Mouse (Mus musculus) lung, embryonic 14.5 days (tissue): ENCODE data around the gene Irak2. TPM values are rescaled to one million over a fixed set of nuclear protein-coding genes. Genes with fewer than 3 reads are reported as not detected.

Experiments used
- ATAC-seq: fragments of 200-750 bp; cut with Nextera tagmentation; 2 replicates; pipeline ENCODE4 v1.8.0; 2017; ENCODE audit warnings: mild to moderate bottlenecking, moderate TSS enrichment, moderate library complexity; ENCODE audit not compliant: insufficient read depth
- DNase-seq: peaks from one replicate; pipeline ENCODE4 v3.0.0-alpha.2; 2015
- H3K27ac ChIP-seq: fragments of 300-500 bp; sonication (generic); 2 replicates; pipeline ENCODE4 v1.5.1; 2014; ENCODE audit warnings: low read depth, mild to moderate bottlenecking, moderate library complexity
- H3K27me3 ChIP-seq: fragments of 300-500 bp; sonication (generic); 2 replicates; pipeline ENCODE4 v1.6.1; 2014; ENCODE audit warnings: low read length, control low read depth; ENCODE audit not compliant: insufficient read depth
- H3K36me3 ChIP-seq: fragments of 300-500 bp; sonication (generic); 2 replicates; pipeline ENCODE4 v1.6.1; 2014; ENCODE audit warnings: control low read depth; ENCODE audit not compliant: insufficient read depth
- H3K4me1 ChIP-seq: fragments of 300-500 bp; sonication (generic); 2 replicates; pipeline ENCODE4 v1.6.1; 2014; ENCODE audit warnings: antibody characterized with exemption, control low read depth; ENCODE audit not compliant: insufficient read depth
- H3K4me2 ChIP-seq: fragments of 300-500 bp; sonication (generic); 2 replicates; pipeline ENCODE4 v1.6.1; 2014; ENCODE audit warnings: mild to moderate bottlenecking
- H3K4me3 ChIP-seq: fragments of 300-500 bp; sonication (generic); 2 replicates; pipeline ENCODE4 v1.5.1; 2014; ENCODE audit warnings: low read depth, low read length
- H3K9ac ChIP-seq: fragments of 300-500 bp; sonication (generic); 2 replicates; pipeline ENCODE4 v1.6.1; 2014
- H3K9me3 ChIP-seq: fragments of 300-500 bp; sonication (generic); 2 replicates; pipeline ENCODE4 v1.6.1; 2016; ENCODE audit warnings: low read depth, low read length, control low read depth
- CTCF ChIP-seq: IDR thresholded peaks from 2 replicates; pipeline ENCODE4 v1.5.1; 2016; ENCODE audit warnings: antibody characterized with exemption, low read depth
- WGBS: fragments of 180-500 bp; shearing (Covaris S2); extraction: QIAGEN DNeasy Blood & Tissue Kit; methylation state at CpG from one replicate; pipeline ENCODE4 v1.1.7; 2014; 5-methylcytosine and 5-hydroxymethylcytosine counted together
- polyA plus RNA-seq: library from polyadenylated mRNA; unstranded; fragments of >200 nt; fragmentation: Nextera tagmentation; extraction: Ambion mirVana; gene quantifications from 2 replicates; pipeline ENCODE4 v1.2.1, GENCODE M21; 2014

Gene Irak2
- polyA plus RNA-seq, 1 experiment from 2014 or later = 3.1 TPM

DNA sequence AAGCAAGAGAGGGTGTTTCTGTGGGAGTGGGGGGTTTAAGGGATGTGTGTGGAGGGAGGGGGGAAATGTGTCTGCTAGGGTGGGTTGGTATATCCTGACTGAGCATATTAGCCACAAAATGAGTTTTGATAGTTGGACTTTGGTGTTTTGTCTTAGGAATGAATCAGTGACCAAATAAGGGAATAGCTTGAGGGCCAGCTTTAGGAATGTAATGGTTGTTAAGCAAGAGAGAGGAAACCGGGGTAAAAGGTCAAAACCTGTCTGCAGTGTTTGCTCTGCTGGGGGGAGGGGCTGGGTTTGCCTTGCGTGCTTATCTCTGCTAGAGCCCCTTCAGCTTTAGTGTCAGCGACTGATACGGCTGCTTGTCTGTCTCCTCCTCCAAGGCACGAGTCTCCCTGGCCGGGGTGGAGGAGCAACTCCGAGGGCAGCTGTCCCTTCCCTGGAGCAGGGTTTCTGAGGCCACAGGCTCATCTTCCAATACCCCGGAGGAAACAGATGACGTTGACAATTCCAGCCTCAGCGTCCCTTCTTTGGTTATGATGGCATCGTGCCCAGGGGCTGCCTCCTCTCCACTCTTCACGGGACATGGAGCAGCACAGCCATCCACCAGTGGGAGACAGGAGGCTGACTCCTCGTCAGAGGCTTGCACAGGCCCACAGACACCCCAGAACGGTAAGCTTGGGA is 52.3 kb downstream of the Irak2 start:
- Histone ChIP-seq H3K27ac (peak overlapping the region; percentile 92), H3K36me3 (no peaks in the 10 kb centered on the region), H3K4me3 (peak overlapping the region; percentile 27), H3K4me2 (peak overlapping the region; percentile 55), H3K4me1 (peaks cover 15% of the 10 kb centered on the region), H3K9me3 (no peaks in the 10 kb centered on the region), H3K27me3 (no peaks in the 10 kb centered on the region), H3K9ac (peak overlapping the region; percentile 39)
- peak; percentile 80 for ATAC-seq
- WGBS = 1% methylated on average over 14 of the region's 14 CpGs
- peak; percentile 84 for DNase-seq
- TF ChIP-seq CTCF = no peak

DNA sequence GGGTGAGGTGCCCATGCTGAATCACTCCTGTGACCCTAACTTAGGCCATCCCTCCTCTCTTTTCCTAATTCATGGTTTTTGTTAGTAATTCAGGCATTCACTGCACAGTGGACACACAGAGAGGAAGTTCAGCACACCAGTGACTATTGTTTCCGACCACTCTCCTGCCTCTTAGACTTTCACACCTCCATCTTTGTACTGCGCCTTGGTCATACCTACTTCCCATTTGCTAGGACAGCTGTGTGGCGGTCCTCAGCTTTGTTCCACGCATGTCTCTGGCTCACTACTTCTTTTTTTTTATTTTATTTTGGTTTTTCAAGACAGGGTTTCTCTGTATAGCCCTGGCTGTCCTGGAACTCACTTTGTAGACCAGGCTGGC is 52.8 kb downstream of the Irak2 start:
- Histone ChIP-seq H3K4me2 (peak overlapping the region; percentile 55), H3K9me3 (no peaks in the 10 kb centered on the region), H3K4me1 (peaks cover 15% of the 10 kb centered on the region), H3K27me3 (no peaks in the 10 kb centered on the region), H3K27ac (peak overlapping the region; percentile 92), H3K4me3 (peak overlapping the region; percentile 27), H3K9ac (peak overlapping the region; percentile 39), H3K36me3 (no peaks in the 10 kb centered on the region)
- WGBS = 56% methylated on average over 4 of the region's 4 CpGs
- DNase-seq = no peak
- no peak for TF ChIP-seq CTCF
- ATAC-seq = no peak

DNA sequence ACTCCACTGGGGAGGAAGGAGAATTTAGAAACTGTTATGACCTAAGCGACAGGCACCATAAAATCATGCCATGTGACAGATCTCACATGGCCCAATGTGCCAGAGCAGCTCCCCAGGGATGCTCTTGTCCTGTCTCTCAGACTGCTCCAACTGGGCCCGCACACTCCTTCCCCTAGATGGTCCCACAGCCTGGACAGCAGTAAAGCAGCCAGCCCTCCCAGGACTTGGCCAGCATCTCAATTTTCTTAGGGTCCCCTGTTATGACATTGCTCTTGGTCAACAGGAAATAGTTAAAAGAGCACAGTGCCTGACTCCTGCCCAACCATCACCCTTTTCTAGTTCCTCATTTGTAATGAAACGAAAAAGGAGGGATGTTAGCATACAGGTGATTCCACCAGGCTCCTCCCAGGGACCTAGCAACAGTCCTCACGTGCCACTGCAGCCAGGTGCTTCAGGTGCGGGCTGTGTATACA is 54.4 kb downstream of the Irak2 start:
- Histone ChIP-seq H3K4me3 (no peak overlapping the region), H3K9ac (no peak overlapping the region), H3K36me3 (no peaks in the 10 kb centered on the region), H3K27ac (no peak overlapping the region), H3K4me1 (peaks cover 15% of the 10 kb centered on the region), H3K9me3 (no peaks in the 10 kb centered on the region), H3K4me2 (no peak overlapping the region), H3K27me3 (no peaks in the 10 kb centered on the region)
- ATAC-seq (no peak), DNase-seq (no peak)
- WGBS = 71% methylated on average over 5 of the region's 5 CpGs
- TF ChIP-seq CTCF = no peak

DNA sequence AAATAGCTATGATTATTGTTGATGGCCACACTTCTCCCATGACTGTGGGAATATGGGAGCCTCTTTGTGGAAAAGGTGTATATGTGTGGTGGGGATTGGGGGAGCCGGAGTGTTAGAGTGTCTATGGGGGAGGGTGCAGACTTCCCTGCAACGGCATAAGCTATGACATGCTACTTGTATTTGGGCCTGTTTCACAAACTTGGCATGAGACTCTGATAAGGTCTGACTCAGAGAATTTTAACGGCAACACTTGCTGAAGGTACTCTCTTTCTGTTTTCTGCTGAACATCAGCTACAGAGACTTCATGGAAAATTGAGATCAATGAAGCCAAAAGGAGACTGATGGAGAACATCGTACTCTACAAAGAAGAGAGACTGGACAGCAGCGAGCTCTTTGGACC is 55.1 kb downstream of the Irak2 start:
- 80% methylated on average over 5 of the region's 5 CpGs for WGBS
- Histone ChIP-seq H3K4me2 (no peak overlapping the region), H3K9ac (no peak overlapping the region), H3K4me1 (peaks cover 15% of the 10 kb centered on the region), H3K27ac (no peak overlapping the region), H3K27me3 (no peaks in the 10 kb centered on the region), H3K4me3 (no peak overlapping the region), H3K36me3 (no peaks in the 10 kb centered on the region), H3K9me3 (no peaks in the 10 kb centered on the region)
- no peak for TF ChIP-seq CTCF
- no peak for DNase-seq
- ATAC-seq = no peak

DNA sequence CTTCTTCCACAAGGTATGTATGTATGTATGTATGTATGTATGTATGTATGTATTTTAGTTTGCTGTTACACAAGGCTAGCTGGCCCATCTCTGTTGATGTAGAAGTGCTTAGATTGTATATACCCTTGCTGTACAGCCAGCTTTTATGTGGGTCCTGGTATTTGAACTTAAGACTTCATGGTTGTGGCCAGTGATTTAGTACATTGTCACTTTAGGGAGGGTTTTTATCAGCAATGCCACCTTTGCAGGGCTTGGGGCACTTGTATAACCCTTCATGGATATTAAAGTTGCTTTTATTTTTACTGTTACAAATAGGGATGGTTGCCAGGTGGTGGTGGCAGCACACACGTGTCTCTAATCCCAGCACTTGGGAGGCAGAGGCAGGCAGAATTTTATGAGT is 56.9 kb downstream of the Irak2 start:
- Histone ChIP-seq H3K36me3 (peaks cover 8% of the 10 kb centered on the region), H3K27me3 (no peaks in the 10 kb centered on the region), H3K9ac (no peak overlapping the region), H3K4me3 (no peak overlapping the region), H3K4me1 (peaks cover 13% of the 10 kb centered on the region), H3K27ac (no peak overlapping the region), H3K9me3 (no peaks in the 10 kb centered on the region), H3K4me2 (no peak overlapping the region)
- 71% methylated on average over 1 of the region's 1 CpGs for WGBS
- no peak for TF ChIP-seq CTCF
- ATAC-seq (no peak), DNase-seq (no peak)

DNA sequence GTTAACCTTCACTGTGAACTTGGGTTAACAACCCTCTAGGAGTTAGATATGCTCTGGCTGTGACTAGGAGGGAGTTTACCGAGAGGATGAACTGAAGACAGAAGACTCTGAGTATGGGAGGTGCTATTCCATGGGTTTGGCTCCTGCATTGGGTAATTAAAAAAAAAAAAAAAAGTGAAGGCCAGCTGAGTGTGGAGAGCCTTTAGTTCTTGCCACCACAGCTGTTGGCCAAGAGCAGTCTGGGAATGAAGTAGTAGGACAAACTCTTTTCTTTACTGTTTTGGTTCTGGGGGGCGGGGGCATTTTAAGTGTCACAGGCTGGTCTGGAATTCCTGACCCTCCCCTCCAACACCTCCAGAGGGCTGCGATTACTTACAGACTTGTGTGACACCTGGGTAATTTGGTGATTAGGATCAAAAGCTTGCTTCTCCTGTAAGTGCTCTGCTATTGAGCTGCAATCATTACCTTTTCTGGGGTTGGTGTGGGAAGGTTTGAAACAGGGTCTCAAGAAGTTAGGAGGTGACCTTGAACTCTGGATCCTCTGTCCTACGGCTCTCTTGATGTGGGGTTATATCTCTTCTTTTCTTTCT is 57.6 kb downstream of the Irak2 start:
- DNase-seq (no peak), ATAC-seq (no peak)
- 40% methylated on average over 4 of the region's 4 CpGs for WGBS
- TF ChIP-seq CTCF = no peak
- peaks cover 6% of the 10 kb centered on the region; the same call in 1 of the 2 replicates for H3K4me1 ChIP-seq
- peak overlapping the region; percentile 86 for H3K27ac ChIP-seq
- H3K9me3 ChIP-seq = no peaks in the 10 kb centered on the region
- 0 out of 2 replicates have a peak overlapping the region, but pooled peaks have one; percentile 26 for H3K9ac ChIP-seq
- no peaks in the 10 kb centered on the region for H3K27me3 ChIP-seq
- H3K4me3 ChIP-seq = peak overlapping the region; percentile 93
- peak overlapping the region; percentile 64 for H3K4me2 ChIP-seq
- peaks cover 12% of the 10 kb centered on the region for H3K36me3 ChIP-seq

DNA sequence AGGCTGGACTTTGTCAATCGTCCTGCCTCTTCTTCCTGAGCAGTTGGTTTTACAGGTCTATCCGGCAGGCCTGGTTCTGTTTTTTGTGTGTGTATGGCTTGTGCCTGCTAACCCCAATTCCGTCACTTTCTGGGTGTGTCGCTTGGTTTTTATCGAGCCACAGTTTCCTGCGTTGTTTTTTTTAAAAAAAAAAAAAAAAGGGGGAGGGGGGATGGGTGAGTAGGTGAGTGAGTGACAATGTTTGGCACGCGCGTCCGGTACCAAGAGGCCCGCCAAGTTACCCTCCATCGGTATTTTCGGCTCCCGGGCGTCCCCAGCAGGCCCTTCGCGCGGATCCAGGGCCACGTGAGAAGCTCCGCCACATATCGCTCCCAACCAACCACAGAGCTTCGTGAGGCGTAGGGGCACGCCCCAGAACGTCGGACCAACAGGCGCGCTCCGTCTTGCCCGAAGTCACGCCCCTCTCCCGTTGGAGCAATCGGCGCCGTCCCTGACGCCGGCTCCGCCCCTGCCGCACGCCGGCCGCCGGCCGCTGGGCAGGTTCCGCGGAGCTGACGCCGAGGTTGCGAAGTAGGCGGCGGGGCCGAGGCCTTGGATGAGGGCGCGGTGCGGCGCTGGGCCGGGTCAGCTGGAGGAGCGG is 58.4 kb downstream of the Irak2 start, which contains the start of gene Tatdn2:
Gene Tatdn2 (plus strand): TSS at position 469 of the 640 bp plus-strand sequence.
- no peak; the same call in 1 of the 2 replicates for TF ChIP-seq CTCF
- DNase-seq (peak; percentile 98), ATAC-seq (peak; percentile 99)
- H3K4me3 ChIP-seq = peak within 1 kb of the TSS; percentile 93
- peaks cover 18% of the 10 kb centered on the region for H3K36me3 ChIP-seq
- H3K27ac ChIP-seq = peak within 1 kb of the TSS; percentile 89
- WGBS = under 1% methylated on average over 51 of the region's 58 CpGs
- no peaks in the 10 kb centered on the region for H3K9me3 ChIP-seq
- no peaks in the 10 kb centered on the region for H3K27me3 ChIP-seq
- peak within 1 kb of the TSS; percentile 96 for H3K4me2 ChIP-seq
- peaks cover 5% of the 10 kb centered on the region; the same call in 1 of the 2 replicates for H3K4me1 ChIP-seq
- H3K9ac ChIP-seq = peak within 1 kb of the TSS; percentile 80
